In genomic region chr3:106218284-106218954, GRCm38 (mm10) we compare ENCODE assay signal across 37 mouse cellular contexts. TPM values are rescaled to one million over a fixed set of nuclear protein-coding genes. Genes with fewer than 3 reads are reported as not detected.
"Had no signal": no experiment of that assay in that cellular context is flagged by ENCODE, and none has a peak within 500 bp of the region (broad histone marks: within the 10 kb centered on the region; RNA-seq: fewer than 3 reads in every experiment).

No protein-coding gene starts in this region.

RNA-seq across cellular contexts. Expression of gene Chil4, which starts 0.9 kb away (rescaled TPM):
- total RNA-seq: left cerebral cortex, adult 8-10 months; left cerebral cortex, postnatal 10 days; left cerebral cortex, postnatal 14 days; left cerebral cortex, postnatal 25 days; left cerebral cortex, postnatal 36 days; left cerebral cortex, postnatal 4 days; liver, adult 2 months; megakaryocyte progenitor cell, adult 5-6 weeks; megakaryocyte-erythroid progenitor cell, adult 5-6 weeks; midbrain, postnatal 0 days; monocyte, adult 5-6 weeks had no signal
- polyA plus RNA-seq: limb, embryonic 10.5 days; limb, embryonic 11.5 days; limb, embryonic 12.5 days; liver, adult 2 months; liver, embryonic 11.5 days; liver, embryonic 12.5 days; liver, embryonic 13.5 days; liver, embryonic 14.5 days; liver, embryonic 15.5 days; liver, embryonic 16.5 days; liver, postnatal 0 days; lung, embryonic 14.5 days; lung, embryonic 16.5 days; lung, postnatal 0 days; macrophage; midbrain, embryonic 10.5 days; midbrain, embryonic 11.5 days; midbrain, embryonic 12.5 days; midbrain, embryonic 13.5 days; midbrain, embryonic 14.5 days; midbrain, embryonic 15.5 days; midbrain, embryonic 16.5 days; midbrain, postnatal 0 days; myocyte; neural tube, embryonic 11.5 days; neural tube, embryonic 12.5 days; neural tube, embryonic 13.5 days had no signal

RNA-seq across cellular contexts. Expression of gene Chil3, which starts 51.1 kb away (rescaled TPM):
- total RNA-seq: left cerebral cortex, adult 8-10 months; left cerebral cortex, postnatal 10 days; left cerebral cortex, postnatal 14 days; left cerebral cortex, postnatal 25 days; left cerebral cortex, postnatal 36 days; left cerebral cortex, postnatal 4 days; midbrain, postnatal 0 days had no signal
- polyA plus RNA-seq: limb, embryonic 10.5 days; limb, embryonic 11.5 days; limb, embryonic 12.5 days; liver, embryonic 11.5 days; liver, embryonic 12.5 days; lung, embryonic 14.5 days; lung, embryonic 15.5 days; midbrain, embryonic 10.5 days; midbrain, embryonic 11.5 days; midbrain, embryonic 12.5 days; midbrain, embryonic 13.5 days; midbrain, embryonic 14.5 days; midbrain, embryonic 16.5 days; midbrain, postnatal 0 days; myocyte; neural tube, embryonic 11.5 days; neural tube, embryonic 12.5 days; neural tube, embryonic 13.5 days had no signal
